7 mouse cellular contexts compared by ENCODE assay signal in the genomic region with DNA sequence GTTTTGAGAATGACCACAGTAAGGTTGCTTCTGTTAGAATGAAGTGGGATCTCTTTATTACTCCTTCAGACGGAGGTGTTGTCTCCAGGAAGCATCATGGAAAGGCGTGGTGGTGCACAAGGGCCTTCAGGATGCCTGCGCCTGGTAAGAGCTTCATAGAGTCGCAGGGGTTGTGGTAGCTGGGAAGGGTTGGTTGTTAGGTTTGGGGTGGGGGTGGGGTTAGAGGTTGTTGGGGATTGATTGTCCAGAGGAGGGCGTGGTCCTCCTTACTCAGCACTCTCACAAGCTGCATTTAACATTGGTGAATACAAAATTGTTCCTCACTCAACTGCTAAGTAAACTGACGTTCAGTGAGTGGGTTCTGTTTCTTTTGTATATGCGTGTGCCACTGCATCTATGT. TPM values are rescaled to one million over a fixed set of nuclear protein-coding genes. Genes with fewer than 3 reads are reported as not detected.
DNase-seq lines count a peak whose midpoint lies in the region; ATAC-seq and TF ChIP-seq lines count a peak whose summit lies in the region.

No protein-coding gene starts in this region.

- peaks cover 56% of the 10 kb centered on the region for H3K79me3 ChIP-seq in C2C12 (ENCODE audit: low read depth)

- peaks cover 32% of the 10 kb centered on the region for H3K4me1 ChIP-seq in forebrain, embryonic 16.5 days (replicated peaks; ENCODE audit: control insufficient read depth, insufficient read depth, low read length)
- H3K4me1 ChIP-seq in liver, postnatal 0 days (ENCODE audit: insufficient read depth) = peaks cover 22% of the 10 kb centered on the region
- H3K4me1 ChIP-seq in cerebellum, adult 2 months (ENCODE audit: control insufficient read depth, insufficient read depth, low read length) = no peaks in the 10 kb centered on the region

- no peak for TF ChIP-seq POLR2A in cerebellum, adult 2 months (IDR thresholded peaks at IDR 0.05; ENCODE audit: borderline replicate concordance, insufficient read depth, low read length)

- H3K9me3 ChIP-seq in forebrain, embryonic 16.5 days (ENCODE audit: control insufficient read depth, low read length) = no peaks in the 10 kb centered on the region
- no peaks in the 10 kb centered on the region for H3K9me3 ChIP-seq in liver, postnatal 0 days (ENCODE audit: low read length)

- DNase-seq in ES-CJ7 (ENCODE audit: low read depth, low spot score) = peak; percentile 88
- DNase-seq in liver, postnatal 0 days = peak; percentile 47
- DNase-seq in cerebellum, adult 2 months = no peak
- DNase-seq in ovary, postnatal 36 days (ENCODE audit: low spot score) = no peak
- DNase-seq in gastrocnemius, adult 8-10 months (ENCODE audit: low spot score in 2 of 2) = no peak

- ATAC-seq in forebrain, embryonic 16.5 days = no peak
- ATAC-seq in liver, postnatal 0 days = no peak

- no peak for TF ChIP-seq CTCF in C2C12 (IDR thresholded peaks at IDR 0.05; ENCODE audit: control insufficient read depth, insufficient read depth, insufficient read length)
- TF ChIP-seq CTCF in liver, postnatal 0 days (IDR thresholded peaks at IDR 0.05; ENCODE audit: low read depth) = no peak
- no peak for TF ChIP-seq CTCF in cerebellum, adult 2 months (IDR thresholded peaks at IDR 0.05; ENCODE audit: borderline replicate concordance, insufficient read depth, low read depth, low read length)

- H3K4me2 ChIP-seq in forebrain, embryonic 16.5 days (ENCODE audit: low read length) = peak overlapping the region; percentile 91
- H3K4me2 ChIP-seq in liver, postnatal 0 days (ENCODE audit: low read depth, low read length) = peak overlapping the region; percentile 78

- peak overlapping the region; percentile 74 for H3ac ChIP-seq in C2C12 (ENCODE audit: control insufficient read depth, insufficient read length, low read depth)

- peak overlapping the region; percentile 88 for H3K9ac ChIP-seq in forebrain, embryonic 16.5 days (replicated peaks; ENCODE audit: low read depth, low read length)
- peak overlapping the region; percentile 90 for H3K9ac ChIP-seq in liver, postnatal 0 days (replicated peaks)

- H3K79me2 ChIP-seq in C2C12 (ENCODE audit: control insufficient read depth, insufficient read depth) = peaks cover 65% of the 10 kb centered on the region

- 17% methylated on average over 7 of the region's 7 CpGs for WGBS in forebrain, embryonic 16.5 days
- WGBS in liver, postnatal 0 days (ENCODE audit: insufficient replicate concordance) = 15% methylated on average over 7 of the region's 7 CpGs
- 14% methylated on average over 7 of the region's 7 CpGs for WGBS in cerebellum, adult 2 months

- H3K27ac ChIP-seq in forebrain, embryonic 16.5 days (ENCODE audit: low read length) = no peak overlapping the region
- H3K27ac ChIP-seq in liver, postnatal 0 days (ENCODE audit: low read depth) = peak overlapping the region; percentile 78
- H3K27ac ChIP-seq in cerebellum, adult 2 months (ENCODE audit: insufficient read depth, low read length) = no peak overlapping the region

- H3K4me3 ChIP-seq in C2C12 (ENCODE audit: insufficient read depth, poor library complexity, severe bottlenecking) = peak overlapping the region; percentile 98
- H3K4me3 ChIP-seq in forebrain, embryonic 16.5 days (replicated peaks; ENCODE audit: low read length) = peak overlapping the region; percentile 86
- peak overlapping the region; percentile 75 for H3K4me3 ChIP-seq in liver, postnatal 0 days (ENCODE audit: low read depth, low read length)
- H3K4me3 ChIP-seq in cerebellum, adult 2 months (replicated peaks; ENCODE audit: insufficient read depth, low read depth, low read length) = no peak overlapping the region

- peaks cover 4% of the 10 kb centered on the region for H3K27me3 ChIP-seq in C2C12 (ENCODE audit: control insufficient read depth, insufficient read depth, insufficient read length)
- H3K27me3 ChIP-seq in forebrain, embryonic 16.5 days (replicated peaks; ENCODE audit: control insufficient read depth, insufficient read depth, low read length) = no peaks in the 10 kb centered on the region
- H3K27me3 ChIP-seq in liver, postnatal 0 days (ENCODE audit: insufficient read depth, low read length) = no peaks in the 10 kb centered on the region
- no peaks in the 10 kb centered on the region for H3K27me3 ChIP-seq in cerebellum, adult 2 months (ENCODE audit: control insufficient read depth, insufficient read depth, low read length)

- H3K36me3 ChIP-seq in C2C12 (ENCODE audit: control insufficient read depth, insufficient read depth) = peaks cover 56% of the 10 kb centered on the region
- H3K36me3 ChIP-seq in forebrain, embryonic 16.5 days (ENCODE audit: control insufficient read depth, insufficient read depth) = peaks cover 26% of the 10 kb centered on the region
- peaks cover 38% of the 10 kb centered on the region for H3K36me3 ChIP-seq in liver, postnatal 0 days (replicated peaks; ENCODE audit: insufficient read depth, low read length)

- TF ChIP-seq EP300 in liver, postnatal 0 days (IDR thresholded peaks at IDR 0.05; ENCODE audit: low read depth) = no peak

TF ChIP-seq in C2C12, 6 proteins besides CTCF, POLR2A, EP300 and RAD21:
- no peak for TF ChIP-seq MYOD1 (IDR thresholded peaks at IDR 0.05; ENCODE audit: control insufficient read depth, insufficient read length, low read depth)
- TF ChIP-seq MAX (IDR thresholded peaks at IDR 0.05) = no peak
- TF ChIP-seq FOSL1 (IDR thresholded peaks at IDR 0.05; ENCODE audit: insufficient read depth, low read length, poor library complexity, severe bottlenecking) = no peak
- TF ChIP-seq MYOG (IDR thresholded peaks at IDR 0.05; ENCODE audit: control insufficient read depth, extremely low read depth, insufficient read length) = no peak
- no peak for TF ChIP-seq USF1 (IDR thresholded peaks at IDR 0.05; ENCODE audit: low read depth)
- no peak for TF ChIP-seq CEBPB (IDR thresholded peaks at IDR 0.05; ENCODE audit: low read depth)

RNA-seq across cellular contexts. Expression of a gene that starts 18.5 kb away (rescaled TPM):
- polyA plus RNA-seq in C2C12 (2012; fragmentation: generic; extraction: Trizol) = 0.95 TPM
- polyA plus RNA-seq in forebrain, embryonic 16.5 days (2015; fragmentation: Nextera tagmentation; extraction: Ambion mirVana) = 16.6 TPM in 2 replicates
- 3.6 and 3.7 TPM in 2 replicates for polyA plus RNA-seq in liver, postnatal 0 days (2015; fragmentation: Nextera tagmentation; extraction: Ambion mirVana)
- polyA plus RNA-seq in cerebellum, adult 2 months (2012; rRNA removed) = 105 and 113 TPM in 2 replicates
- total RNA-seq in gastrocnemius, adult 8-10 months (2022) = 10 to 100 TPM in 2 of 4 experiments, 1 to 10 TPM in 2; 6.4 to 14.4 (median 10.1) TPM

RNA-seq across cellular contexts. Expression of a gene that starts 19.3 kb away (rescaled TPM):
- 1.2 TPM for polyA plus RNA-seq in C2C12 (2012; fragmentation: generic; extraction: Trizol)
- 2.9 and 3.2 TPM in 2 replicates for polyA plus RNA-seq in forebrain, embryonic 16.5 days (2015; fragmentation: Nextera tagmentation; extraction: Ambion mirVana)
- 0.32 TPM in 1 of 2 replicates, not detected in the other for polyA plus RNA-seq in liver, postnatal 0 days (2015; fragmentation: Nextera tagmentation; extraction: Ambion mirVana)
- 13.7 and 14.2 TPM in 2 replicates for polyA plus RNA-seq in cerebellum, adult 2 months (2012; rRNA removed)
- total RNA-seq in gastrocnemius, adult 8-10 months (2022) = under 1 TPM in 2 of 4 experiments, not detected in 2; 0.29 to 0.51 TPM

RNA-seq across cellular contexts. Expression of a gene that starts 45.8 kb away (rescaled TPM):
- 1.9 TPM for polyA plus RNA-seq in C2C12 (2012; fragmentation: generic; extraction: Trizol)
- polyA plus RNA-seq in forebrain, embryonic 16.5 days (2015; fragmentation: Nextera tagmentation; extraction: Ambion mirVana) = 1.0 and 1.5 TPM in 2 replicates
- 4.9 and 6.2 TPM in 2 replicates for polyA plus RNA-seq in liver, postnatal 0 days (2015; fragmentation: Nextera tagmentation; extraction: Ambion mirVana)
- 1.9 and 2.2 TPM in 2 replicates for polyA plus RNA-seq in cerebellum, adult 2 months (2012; rRNA removed)
- total RNA-seq in gastrocnemius, adult 8-10 months (2022) = 10 to 100 TPM; 10.6 to 19.9 (median 11.2) TPM

Comparison
In these comparisons a context has a peak if more than half of its experiments do, and no peak if none do; other contexts are left out.
1. DNase-seq: peak in ES-CJ7 (single experiment) and liver, postnatal 0 days (single experiment); none in cerebellum, adult 2 months (0 of 2), ovary, postnatal 36 days (single experiment) and gastrocnemius, adult 8-10 months (0 of 2).